Mouse (Mus musculus): Measurements from ENCODE around the gene Wnt16. TPM values are rescaled to one million over a fixed set of nuclear protein-coding genes. Genes with fewer than 3 reads are reported as not detected.

The Wnt16 gene
- polyA plus RNA-seq, 1 experiment = not detected

GRCm38 (mm10) chr6:22343706-22344105 is 55.7 kb downstream of the Wnt16 start:
- no peaks in the 10 kb centered on the region for H3K27me3 ChIP-seq (ENCODE audit: control insufficient read depth, insufficient read depth, low read length, poor library complexity, severe bottlenecking)
- peaks cover 10% of the 10 kb centered on the region for H3K36me3 ChIP-seq (ENCODE audit: control insufficient read depth, insufficient read depth, low read length, poor library complexity, severe bottlenecking)
- H3K4me1 ChIP-seq (ENCODE audit: control insufficient read depth, insufficient read depth, low read length) = peaks cover 4% of the 10 kb centered on the region
- no peak overlapping the region for H3K27ac ChIP-seq (ENCODE audit: insufficient read depth, low read length)
- H3K4me3 ChIP-seq (ENCODE audit: low read depth, low read length) = no peak overlapping the region
- no peaks in the 10 kb centered on the region for H3K9me3 ChIP-seq (replicated peaks; ENCODE audit: control insufficient read depth, insufficient read depth, low read length, poor library complexity, severe bottlenecking)
- TF ChIP-seq CTCF (IDR thresholded peaks at IDR 0.05; ENCODE audit: low read depth, low read length) (no peak), EP300 (IDR thresholded peaks at IDR 0.05; ENCODE audit: insufficient read depth, low read depth, low read length) (no peak), POLR2A (IDR thresholded peaks at IDR 0.05; ENCODE audit: insufficient read depth, low read length) (no peak)
- no peak overlapping the region for H3K9ac ChIP-seq (ENCODE audit: low read depth, poor library complexity, severe bottlenecking)

- H3K9ac ChIP-seq (ENCODE audit: low read depth, poor library complexity, severe bottlenecking) = no peak overlapping the region; the same call in 1 of the 2 replicates
- no peak overlapping the region for H3K4me3 ChIP-seq (ENCODE audit: low read depth, low read length)
- TF ChIP-seq EP300 (IDR thresholded peaks at IDR 0.05; ENCODE audit: insufficient read depth, low read depth, low read length) = no peak
- no peak for TF ChIP-seq CTCF (IDR thresholded peaks at IDR 0.05; ENCODE audit: low read depth, low read length)
- TF ChIP-seq POLR2A (IDR thresholded peaks at IDR 0.05; ENCODE audit: insufficient read depth, low read length) = no peak
- no peaks in the 10 kb centered on the region for H3K27me3 ChIP-seq (ENCODE audit: control insufficient read depth, insufficient read depth, low read length, poor library complexity, severe bottlenecking)
- peaks cover 5% of the 10 kb centered on the region for H3K4me1 ChIP-seq (ENCODE audit: control insufficient read depth, insufficient read depth, low read length)
- H3K9me3 ChIP-seq (replicated peaks; ENCODE audit: control insufficient read depth, insufficient read depth, low read length, poor library complexity, severe bottlenecking) = no peaks in the 10 kb centered on the region
- peaks cover 6% of the 10 kb centered on the region for H3K36me3 ChIP-seq (ENCODE audit: control insufficient read depth, insufficient read depth, low read length, poor library complexity, severe bottlenecking)
- no peak overlapping the region for H3K27ac ChIP-seq (ENCODE audit: insufficient read depth, low read length)
Measured at GRCm38 (mm10) chr6:22344443-22344842, 56.4 kb downstream of the Wnt16 start.

DNA sequence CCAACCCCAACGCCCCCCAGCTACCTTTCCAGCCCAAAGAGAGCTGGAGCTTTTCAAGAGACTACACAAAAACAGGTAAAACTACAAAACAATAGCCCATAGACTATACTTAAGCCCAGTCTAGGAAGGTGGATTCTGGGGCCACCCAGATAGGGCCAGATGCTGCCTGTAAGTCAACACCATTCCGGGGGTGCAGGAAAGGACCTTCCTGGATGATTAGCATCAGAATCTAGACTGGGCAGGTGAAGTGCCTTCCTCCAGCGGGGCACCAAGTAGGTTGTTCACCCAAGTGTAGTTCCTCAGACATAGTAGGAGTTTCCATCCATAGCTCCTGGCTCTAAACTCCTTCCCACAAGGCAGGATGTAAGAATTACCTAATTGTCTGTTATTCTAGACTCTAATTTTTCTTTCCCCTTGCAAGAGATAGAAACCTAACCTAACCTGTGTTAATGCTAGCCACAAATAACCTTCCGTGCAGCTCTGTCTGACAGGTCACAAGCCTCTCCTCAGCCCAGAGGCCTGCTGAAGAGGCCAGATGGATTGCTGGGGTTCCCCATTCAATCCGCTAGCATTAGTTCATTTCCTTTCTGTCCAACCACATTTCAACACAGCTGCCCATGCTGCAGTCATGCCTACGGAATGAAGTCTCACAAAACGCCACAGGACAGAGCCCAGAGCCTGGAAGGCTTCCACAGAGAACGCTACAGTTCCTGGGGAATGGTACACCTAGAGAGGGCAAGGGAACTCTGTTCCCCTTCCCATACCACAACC is 59.3 kb downstream of the Wnt16 start:
- Histone ChIP-seq H3K4me1 (ENCODE audit: control insufficient read depth, insufficient read depth, low read length) (peaks cover 5% of the 10 kb centered on the region), H3K36me3 (ENCODE audit: control insufficient read depth, insufficient read depth, low read length, poor library complexity, severe bottlenecking) (no peaks in the 10 kb centered on the region), H3K27ac (ENCODE audit: insufficient read depth, low read length) (peak overlapping the region; percentile 87), H3K9me3 (replicated peaks; ENCODE audit: control insufficient read depth, insufficient read depth, low read length, poor library complexity, severe bottlenecking) (no peaks in the 10 kb centered on the region), H3K9ac (ENCODE audit: low read depth, poor library complexity, severe bottlenecking) (no peak overlapping the region), H3K4me3 (ENCODE audit: low read depth, low read length) (peak overlapping the region; percentile 5; the same call in 1 of the 2 replicates), H3K27me3 (ENCODE audit: control insufficient read depth, insufficient read depth, low read length, poor library complexity, severe bottlenecking) (no peaks in the 10 kb centered on the region)
- TF ChIP-seq EP300 (IDR thresholded peaks at IDR 0.05; ENCODE audit: insufficient read depth, low read depth, low read length) (peak; percentile 95), CTCF (IDR thresholded peaks at IDR 0.05; ENCODE audit: low read depth, low read length) (no peak)

Other genes with a start within 250 kb of the Wnt16 start
- gene Fam3c, start 68.0 kb downstream of the Wnt16 start, polyA plus RNA-seq (2011; ENCODE audit: insufficient read depth, insufficient read length, low read depth, missing spikeins) = 76.5 and 84.3 TPM in 2 replicates